18 mouse cellular contexts compared by ENCODE assay signal in the genomic region with DNA sequence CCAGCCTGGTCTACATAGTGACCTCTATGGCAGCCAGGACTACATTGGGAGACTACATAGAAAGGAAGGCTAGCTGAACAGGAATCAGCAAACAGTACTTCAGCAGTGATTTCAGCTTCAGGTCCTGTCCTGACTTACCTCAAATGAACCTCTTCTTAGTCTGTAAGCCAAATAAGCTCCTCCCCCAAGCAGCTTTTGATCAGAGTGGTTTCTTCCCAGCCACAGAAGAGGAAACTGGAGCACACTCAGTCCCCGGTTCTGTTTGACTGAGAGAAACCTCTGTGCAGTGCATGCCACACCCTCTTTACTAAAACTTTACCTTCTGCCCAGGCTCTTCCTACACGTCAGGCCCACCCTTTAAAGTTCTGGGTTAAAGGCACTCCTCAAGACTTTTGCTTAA.
DNase-seq lines count a peak whose midpoint lies in the region; ATAC-seq lines count a peak whose summit lies in the region.
"Had no signal": no experiment of that assay in that cellular context is flagged by ENCODE, and none has a peak within 500 bp of the region (broad histone marks: within the 10 kb centered on the region; RNA-seq: fewer than 3 reads in every experiment).

No protein-coding gene starts in this region.

- peak; percentile 34 to 44 for DNase-seq in spleen, postnatal 36 days (ENCODE audit: low spot score in 2 of 2)
- no peak for DNase-seq in spleen, postnatal 4 days (ENCODE audit: low spot score in 2 of 2)
- DNase-seq in lung, postnatal 25 days (ENCODE audit: low spot score), result peak; percentile 69
- peak; percentile 14 to 27 for DNase-seq in thymus, postnatal 36 days
- DNase-seq in right cerebral cortex, postnatal 4 days, result no peak
- DNase-seq in MN1 (ENCODE audit: low spot score), result no peak
- DNase-seq: cerebellum, adult 11-12 months; gastrocnemius, adult 2 months; kidney, postnatal 14 days; right cerebral cortex, postnatal 25 days had no signal

- H3K4me1 ChIP-seq in intestine, embryonic 15.5 days (replicated peaks), result no peaks in the 10 kb centered on the region

- no peaks in the 10 kb centered on the region for H3K27me3 ChIP-seq in intestine, embryonic 15.5 days (replicated peaks)
- H3K27me3 ChIP-seq: forebrain, embryonic 15.5 days had no signal

- no peak overlapping the region for H3K27ac ChIP-seq in intestine, embryonic 15.5 days
- H3K27ac ChIP-seq: forebrain, embryonic 15.5 days; gastrocnemius, adult 2 months; hindbrain, embryonic 10.5 days; liver, embryonic 14.5 days had no signal

- no peak overlapping the region for H3K9ac ChIP-seq in intestine, embryonic 15.5 days
- H3K9ac ChIP-seq: forebrain, embryonic 15.5 days; liver, embryonic 14.5 days had no signal

- H3K4me3 ChIP-seq in intestine, embryonic 15.5 days (replicated peaks), result no peak overlapping the region
- H3K4me3 ChIP-seq: forebrain, embryonic 15.5 days; gastrocnemius, adult 2 months; hindbrain, embryonic 10.5 days had no signal

- ATAC-seq in granulocyte monocyte progenitor cell, adult 5-6 weeks (replicated peaks; ENCODE audit: poor library complexity, severe bottlenecking), result peak; percentile 93
- ATAC-seq in intestine, embryonic 15.5 days, result no peak
- ATAC-seq: forebrain, embryonic 15.5 days; intestine, embryonic 16.5 days had no signal

- 68% methylated on average over 2 of the region's 2 CpGs for WGBS in intestine, embryonic 15.5 days

- no peaks in the 10 kb centered on the region for H3K36me3 ChIP-seq in intestine, embryonic 15.5 days

- H3K9me3 ChIP-seq in intestine, embryonic 15.5 days, result no peaks in the 10 kb centered on the region
- H3K9me3 ChIP-seq: forebrain, embryonic 15.5 days; hindbrain, embryonic 10.5 days; megakaryocyte, embryonic 14.5 days had no signal

- H3K4me2 ChIP-seq in intestine, embryonic 15.5 days (replicated peaks), result no peak overlapping the region
- H3K4me2 ChIP-seq: forebrain, embryonic 15.5 days; heart, embryonic 11.5 days had no signal

Comparison
In these comparisons a context has a peak if more than half of its experiments do, and no peak if none do; other contexts are left out.
1. DNase-seq: peak in spleen, postnatal 36 days (2 of 2), lung, postnatal 25 days (single experiment) and thymus, postnatal 36 days (2 of 2); none in spleen, postnatal 4 days (0 of 2), right cerebral cortex, postnatal 4 days (single experiment) and MN1 (single experiment).